Mouse (Mus musculus) heart, embryonic 14.5 days (tissue): ENCODE data around the gene Sccpdh. TPM values are rescaled to one million over a fixed set of nuclear protein-coding genes. Genes with fewer than 3 reads are reported as not detected.
"Not testable (repeated sequence)": the region's sequence is repeated elsewhere in the genome, so short reads cannot be mapped to it uniquely, and the experiment has no call there.

ENCODE experiments used
- ATAC-seq: fragments of 200-750 bp; cut with Nextera tagmentation; 2 replicates; pipeline ENCODE4 v1.8.0; 2017; ENCODE audit warnings: low read depth, moderate TSS enrichment; ENCODE audit not compliant: insufficient number of reproducible peaks, insufficient read depth, low FRiP score
- H3K27ac ChIP-seq, 2 experiments: fragments of 200-500 bp in 1 of 2; fragments of 300-500 bp in 1 of 2; sonication (generic) in 1 of 2; replicated peaks in 1 of 2; 2 replicates each; pipeline ENCODE4 v1.5.1; 2012 to 2014; ENCODE audit warnings: low read depth in 2 of 2, low read length in 2 of 2, control low read depth in 1 of 2, mild to moderate bottlenecking in 1 of 2, mixed read lengths in 1 of 2; ENCODE audit not compliant: control insufficient read depth in 1 of 2, insufficient read depth in 1 of 2
- H3K27me3 ChIP-seq: fragments of 300-500 bp; sonication (generic); 2 replicates; pipeline ENCODE4 v1.6.1; 2014; ENCODE audit warnings: mild to moderate bottlenecking, low read length, control low read depth; ENCODE audit not compliant: control insufficient read depth, insufficient read depth
- H3K36me3 ChIP-seq: fragments of 300-500 bp; sonication (generic); 2 replicates; pipeline ENCODE4 v1.6.1; 2014; ENCODE audit warnings: mild to moderate bottlenecking, control low read depth, low read length, mixed read lengths; ENCODE audit not compliant: control insufficient read depth, insufficient read depth
- H3K4me1 ChIP-seq, 2 experiments: fragments of 200-500 bp in 1 of 2; fragments of 300-500 bp in 1 of 2; sonication (generic) in 1 of 2; 2 replicates each; pipeline ENCODE4 v1.6.1; 2012 to 2014; ENCODE audit warnings: low read length in 2 of 2, control low read depth in 1 of 2, mixed read lengths in 1 of 2; ENCODE audit not compliant: control insufficient read depth in 2 of 2, insufficient read depth in 2 of 2
- H3K4me2 ChIP-seq: fragments of 300-500 bp; sonication (generic); 2 replicates; pipeline ENCODE4 v1.6.1; 2014; ENCODE audit warnings: mild to moderate bottlenecking, low read length
- H3K4me3 ChIP-seq, 2 experiments: fragments of 200-500 bp in 1 of 2; fragments of 300-500 bp in 1 of 2; sonication (generic) in 1 of 2; 2 replicates each; pipeline ENCODE4 v1.5.1; 2012 to 2014; ENCODE audit warnings: low read length in 2 of 2, mild to moderate bottlenecking in 2 of 2, control low read depth in 1 of 2, low read depth in 1 of 2, moderate library complexity in 1 of 2; ENCODE audit not compliant: control insufficient read depth in 1 of 2, insufficient read depth in 1 of 2
- H3K9ac ChIP-seq: fragments of 300-500 bp; sonication (generic); 2 replicates; pipeline ENCODE4 v1.6.1; 2014; ENCODE audit warnings: mild to moderate bottlenecking, low read length
- H3K9me3 ChIP-seq: fragments of 300-500 bp; sonication (generic); 2 replicates; pipeline ENCODE4 v1.6.1; 2016; ENCODE audit warnings: low read length, control low read depth; ENCODE audit not compliant: control insufficient read depth
- WGBS: fragments of 180-500 bp; shearing (Covaris S2); extraction: QIAGEN DNeasy Blood & Tissue Kit; methylation state at CpG from one replicate; pipeline ENCODE4 v1.1.7; 2014; 5-methylcytosine and 5-hydroxymethylcytosine counted together
- polyA plus RNA-seq: library from polyadenylated mRNA; unstranded; fragments of >200 nt; fragmentation: Nextera tagmentation; extraction: Ambion mirVana; gene quantifications from 2 replicates; pipeline ENCODE4 v1.2.1, GENCODE M21; 2014

Gene Sccpdh
- polyA plus RNA-seq, 1 experiment from 2014 or later, result 103 TPM

GRCm38 (mm10) chr1:179668836-179669537, 977 bp downstream of the Sccpdh start:
- Histone ChIP-seq H3K27me3 (no peaks in the 10 kb centered on the region), H3K4me1 (peaks cover 3 to 10% of the 10 kb centered on the region in 2 experiments), H3K9me3 (no peaks in the 10 kb centered on the region), H3K36me3 (peaks cover 31% of the 10 kb centered on the region), H3K4me2 (peak overlapping the region; percentile 77), H3K9ac (peak overlapping the region; percentile 87), H3K27ac (peak overlapping the region; percentile 56 to 88), H3K4me3 (peak overlapping the region; percentile 67 to 81)
- ATAC-seq, result no peak
- WGBS, result 18% methylated on average over 12 of the region's 12 CpGs

GRCm38 (mm10) chr1:179674355-179674754, 6.3 kb downstream of the Sccpdh start:
- Histone ChIP-seq H3K36me3 (peaks cover 78% of the 10 kb centered on the region), H3K4me2 (no peak overlapping the region), H3K9ac (no peak overlapping the region), H3K4me1 (peaks cover 3 to 11% of the 10 kb centered on the region in 2 experiments), H3K27ac (no peak overlapping the region), H3K4me3 (no peak overlapping the region), H3K9me3 (no peaks in the 10 kb centered on the region), H3K27me3 (no peaks in the 10 kb centered on the region)
- WGBS, result 90% methylated on average over 3 of the region's 3 CpGs
- no peak for ATAC-seq

GRCm38 (mm10) chr1:179677031-179677430, 9.0 kb downstream of the Sccpdh start:
- peaks cover 2 to 5% of the 10 kb centered on the region in 2 experiments; a peak in 1 of 4 replicates for H3K4me1 ChIP-seq

GRCm38 (mm10) chr1:179679326-179679725, 11.3 kb downstream of the Sccpdh start:
- Histone ChIP-seq H3K9ac (no peak overlapping the region), H3K9me3 (no peaks in the 10 kb centered on the region), H3K27me3 (no peaks in the 10 kb centered on the region), H3K4me3 (no peak overlapping the region), H3K4me2 (no peak overlapping the region), H3K36me3 (peaks cover 89% of the 10 kb centered on the region), H3K27ac (no peak overlapping the region), H3K4me1 (peaks cover 2 to 5% of the 10 kb centered on the region in 2 experiments; a peak in 1 of 4 replicates)
- WGBS, result 95% methylated on average over 4 of the region's 4 CpGs
- no peak for ATAC-seq

More at GRCm38 (mm10) chr1:179677031-179677430, 9.0 kb downstream of the Sccpdh start:
- Histone ChIP-seq H3K9ac (no peak overlapping the region), H3K27me3 (no peaks in the 10 kb centered on the region), H3K36me3 (peaks cover 93% of the 10 kb centered on the region), H3K4me3 (no peak overlapping the region), H3K27ac (no peak overlapping the region), H3K4me2 (no peak overlapping the region), H3K9me3 (no peaks in the 10 kb centered on the region)
- WGBS, result 94% methylated on average over 2 of the region's 2 CpGs
- ATAC-seq, result no peak

GRCm38 (mm10) chr1:179682753-179683152, 14.7 kb downstream of the Sccpdh start:
- not testable (repeated sequence) for H3K4me2 ChIP-seq, H3K27ac ChIP-seq, H3K27me3 ChIP-seq, H3K4me1 ChIP-seq, H3K9ac ChIP-seq, H3K9me3 ChIP-seq, ATAC-seq, H3K4me3 ChIP-seq
- 79% methylated on average over 9 of the region's 10 CpGs for WGBS
- peaks cover 90% of the 10 kb centered on the region for H3K36me3 ChIP-seq

- no peak overlapping the region for H3K4me2 ChIP-seq
- peaks cover 58% of the 10 kb centered on the region for H3K36me3 ChIP-seq
- no peaks in the 10 kb centered on the region for H3K9me3 ChIP-seq
- H3K4me3 ChIP-seq, result no peak overlapping the region
- no peak overlapping the region; a peak in 1 of 4 replicates for H3K27ac ChIP-seq
- WGBS, result 81% methylated on average over 6 of the region's 6 CpGs
- no peak for ATAC-seq
- H3K27me3 ChIP-seq, result no peaks in the 10 kb centered on the region
- peaks cover 9 to 15% of the 10 kb centered on the region in 2 experiments for H3K4me1 ChIP-seq
- H3K9ac ChIP-seq, result no peak overlapping the region
Observed at GRCm38 (mm10) chr1:179686348-179686747, 18.3 kb downstream of the Sccpdh start.

- 0 out of 4 replicates have a peak overlapping the region, but pooled peaks of 1 of the 2 experiments have one; percentile 12 for H3K27ac ChIP-seq
- no peaks in the 10 kb centered on the region for H3K27me3 ChIP-seq
- ATAC-seq, result no peak
- H3K9ac ChIP-seq, result no peak overlapping the region
- 32% methylated on average over 5 of the region's 5 CpGs for WGBS
- no peak overlapping the region for H3K4me2 ChIP-seq
- H3K36me3 ChIP-seq, result peaks cover 54% of the 10 kb centered on the region
- no peaks in the 10 kb centered on the region for H3K9me3 ChIP-seq
- H3K4me1 ChIP-seq, result peaks cover 9 to 15% of the 10 kb centered on the region in 2 experiments
- no peak overlapping the region for H3K4me3 ChIP-seq
Observed at GRCm38 (mm10) chr1:179686781-179687180, 18.8 kb downstream of the Sccpdh start.
